ENCODE assay signal across 7 mouse cellular contexts in genomic region chr8:126662151-126662550, GRCm38 (mm10).
DNase-seq lines count a peak whose midpoint lies in the region; ATAC-seq and TF ChIP-seq lines count a peak whose summit lies in the region.

No protein-coding gene starts in this region.

- no peaks in the 10 kb centered on the region for H3K36me3 ChIP-seq in liver, embryonic 11.5 days (ENCODE audit: control insufficient read depth, insufficient read depth, low read length)
- H3K36me3 ChIP-seq in liver, embryonic 12.5 days = no peaks in the 10 kb centered on the region
- no peaks in the 10 kb centered on the region for H3K36me3 ChIP-seq in forebrain, postnatal 0 days (ENCODE audit: insufficient read depth)
- no peaks in the 10 kb centered on the region for H3K36me3 ChIP-seq in midbrain, postnatal 0 days (ENCODE audit: insufficient read depth, low read length)

- no peak for DNase-seq in liver, embryonic 11.5 days (ENCODE audit: low spot score)
- DNase-seq in forebrain, postnatal 0 days = no peak
- DNase-seq in kidney, adult 18-20 months = peak; percentile 47
- no peak for DNase-seq in midbrain, postnatal 0 days (ENCODE audit: low spot score)
- DNase-seq in gastrocnemius, adult 18-20 months (ENCODE audit: low spot score) = no peak

- peaks cover 58% of the 10 kb centered on the region for H3K4me1 ChIP-seq in liver, embryonic 11.5 days (replicated peaks; ENCODE audit: control insufficient read depth, insufficient read depth, low read length)
- H3K4me1 ChIP-seq in liver, embryonic 12.5 days = peaks cover 61% of the 10 kb centered on the region
- peaks cover 59% of the 10 kb centered on the region for H3K4me1 ChIP-seq in forebrain, postnatal 0 days (ENCODE audit: insufficient read depth)
- H3K4me1 ChIP-seq in midbrain, postnatal 0 days (ENCODE audit: insufficient read depth, low read length) = peaks cover 48% of the 10 kb centered on the region

- H3K4me2 ChIP-seq in liver, embryonic 11.5 days = no peak overlapping the region
- H3K4me2 ChIP-seq in liver, embryonic 12.5 days = no peak overlapping the region
- no peak overlapping the region for H3K4me2 ChIP-seq in forebrain, postnatal 0 days (ENCODE audit: low read depth)
- H3K4me2 ChIP-seq in midbrain, postnatal 0 days (ENCODE audit: low read depth, low read length, poor library complexity, severe bottlenecking) = no peak overlapping the region

- 61% methylated on average over 5 of the region's 5 CpGs for WGBS in liver, embryonic 11.5 days
- WGBS in liver, embryonic 12.5 days (ENCODE audit: insufficient replicate concordance) = 55% methylated on average over 5 of the region's 5 CpGs
- WGBS in forebrain, postnatal 0 days = 31% methylated on average over 5 of the region's 5 CpGs
- 31% methylated on average over 5 of the region's 5 CpGs for WGBS in midbrain, postnatal 0 days

- H3K9me3 ChIP-seq in liver, embryonic 11.5 days (ENCODE audit: control insufficient read depth, low read length) = no peaks in the 10 kb centered on the region
- H3K9me3 ChIP-seq in liver, embryonic 12.5 days (replicated peaks) = no peaks in the 10 kb centered on the region
- H3K9me3 ChIP-seq in forebrain, postnatal 0 days (ENCODE audit: low read length) = no peaks in the 10 kb centered on the region
- no peaks in the 10 kb centered on the region for H3K9me3 ChIP-seq in midbrain, postnatal 0 days (ENCODE audit: low read length)

- H3K27me3 ChIP-seq in liver, embryonic 11.5 days (replicated peaks; ENCODE audit: control insufficient read depth, insufficient read depth, low read length) = no peaks in the 10 kb centered on the region
- H3K27me3 ChIP-seq in liver, embryonic 12.5 days (replicated peaks) = no peaks in the 10 kb centered on the region
- H3K27me3 ChIP-seq in forebrain, postnatal 0 days (ENCODE audit: insufficient read depth, low read length) = no peaks in the 10 kb centered on the region
- H3K27me3 ChIP-seq in midbrain, postnatal 0 days (ENCODE audit: insufficient read depth, low read length) = no peaks in the 10 kb centered on the region

- 0 out of 2 replicates have a peak overlapping the region, but pooled peaks have one; percentile 36 for H3K27ac ChIP-seq in liver, embryonic 11.5 days (ENCODE audit: low read depth, low read length)
- no peak overlapping the region for H3K27ac ChIP-seq in liver, embryonic 12.5 days
- H3K27ac ChIP-seq in forebrain, postnatal 0 days (ENCODE audit: low read depth, low read length) = 0 out of 2 replicates have a peak overlapping the region, but pooled peaks have one; percentile 29
- H3K27ac ChIP-seq in midbrain, postnatal 0 days (ENCODE audit: low read depth, low read length) = peak overlapping the region; percentile 71

- H3K9ac ChIP-seq in liver, embryonic 11.5 days (ENCODE audit: low read depth, low read length) = no peak overlapping the region
- H3K9ac ChIP-seq in liver, embryonic 12.5 days = no peak overlapping the region
- no peak overlapping the region for H3K9ac ChIP-seq in forebrain, postnatal 0 days
- H3K9ac ChIP-seq in midbrain, postnatal 0 days (replicated peaks; ENCODE audit: low read length, poor library complexity, severe bottlenecking) = no peak overlapping the region

- no peak for TF ChIP-seq CTCF in forebrain, postnatal 0 days (IDR thresholded peaks at IDR 0.05; ENCODE audit: low read depth)
- 0 out of 2 replicates have a peak, but pooled peaks have one; percentile 10 for TF ChIP-seq CTCF in midbrain, postnatal 0 days (IDR thresholded peaks at IDR 0.05)

- no peak overlapping the region for H3K4me3 ChIP-seq in liver, embryonic 11.5 days (ENCODE audit: low read depth, low read length)
- H3K4me3 ChIP-seq in liver, embryonic 12.5 days = no peak overlapping the region
- H3K4me3 ChIP-seq in forebrain, postnatal 0 days (ENCODE audit: low read depth, low read length) = no peak overlapping the region
- H3K4me3 ChIP-seq in midbrain, postnatal 0 days (ENCODE audit: low read depth, low read length) = no peak overlapping the region

- no peak for ATAC-seq in liver, embryonic 11.5 days (replicated peaks; ENCODE audit: low FRiP score)
- ATAC-seq in liver, embryonic 12.5 days = no peak
- ATAC-seq in forebrain, postnatal 0 days = no peak
- ATAC-seq in midbrain, postnatal 0 days (ENCODE audit: low FRiP score) = no peak
- no peak for ATAC-seq in activated CD4-positive, CD25-positive, alpha-beta regulatory T cell, adult 4 months
